Mouse (Mus musculus) heart, postnatal 0 days (tissue): ENCODE measurements at regions not wholly inside any gene's neighbourhood (a gene's known extent, or its start where the extent isn't known, plus 50 kb on each side); places are given as distances from the start of the nearest gene placed in this dataset.

Source experiments
- ATAC-seq: fragments of 200-750 bp; cut with Nextera tagmentation; 2 replicates; pipeline ENCODE4 v1.8.0; 2017; ENCODE audit warnings: low read depth, moderate number of reproducible peaks, moderate library complexity; ENCODE audit not compliant: insufficient read depth
- DNase-seq: peaks from one replicate; pipeline ENCODE4 v3.0.0-alpha.2; 2016; ENCODE audit warnings: low spot score
- H3K27ac ChIP-seq: fragments of 300-500 bp; sonication (generic); 2 replicates; pipeline ENCODE4 v1.5.1; 2014; ENCODE audit warnings: low read depth, mild to moderate bottlenecking
- H3K27me3 ChIP-seq: fragments of 300-500 bp; sonication (generic); 2 replicates; pipeline ENCODE4 v1.6.1; 2014; ENCODE audit warnings: low read length, mixed read lengths; ENCODE audit not compliant: control insufficient read depth, insufficient read depth
- H3K36me3 ChIP-seq: fragments of 300-500 bp; sonication (generic); replicated peaks from 2 replicates; pipeline ENCODE4 v1.6.1; 2014; ENCODE audit warnings: low read length, mixed read lengths; ENCODE audit not compliant: control insufficient read depth, insufficient read depth
- H3K4me1 ChIP-seq: fragments of 300-500 bp; sonication (generic); 2 replicates; pipeline ENCODE4 v1.6.1; 2014; ENCODE audit warnings: antibody characterized with exemption; ENCODE audit not compliant: control insufficient read depth, insufficient read depth
- H3K4me2 ChIP-seq: fragments of 300-500 bp; sonication (generic); 2 replicates; pipeline ENCODE4 v1.6.1; 2014; ENCODE audit warnings: low read depth, mild to moderate bottlenecking, low read length, moderate library complexity
- H3K4me3 ChIP-seq: fragments of 300-500 bp; sonication (generic); 2 replicates; pipeline ENCODE4 v1.5.1; 2014; ENCODE audit warnings: low read depth, low read length
- H3K9ac ChIP-seq: fragments of 300-500 bp; sonication (generic); replicated peaks from 2 replicates; pipeline ENCODE4 v1.6.1; 2014; ENCODE audit warnings: low read depth, low read length, mixed read lengths
- H3K9me3 ChIP-seq: fragments of 300-500 bp; sonication (generic); replicated peaks from 2 replicates; pipeline ENCODE4 v1.6.1; 2016; ENCODE audit warnings: low read length; ENCODE audit not compliant: control insufficient read depth
- CTCF ChIP-seq: IDR thresholded peaks from 2 replicates; pipeline ENCODE4 v1.5.1; 2016; ENCODE audit warnings: antibody characterized with exemption, control low read depth, low read depth
- EP300 ChIP-seq: IDR thresholded peaks from 2 replicates; pipeline ENCODE4 v1.6.1; 2016; ENCODE audit warnings: antibody characterized with exemption, low read depth
- WGBS: fragments of 180-500 bp; shearing (Covaris S2); extraction: QIAGEN DNeasy Blood & Tissue Kit; methylation state at CpG from one replicate; pipeline ENCODE4 v1.1.7; 2014; 5-methylcytosine and 5-hydroxymethylcytosine counted together

DNA sequence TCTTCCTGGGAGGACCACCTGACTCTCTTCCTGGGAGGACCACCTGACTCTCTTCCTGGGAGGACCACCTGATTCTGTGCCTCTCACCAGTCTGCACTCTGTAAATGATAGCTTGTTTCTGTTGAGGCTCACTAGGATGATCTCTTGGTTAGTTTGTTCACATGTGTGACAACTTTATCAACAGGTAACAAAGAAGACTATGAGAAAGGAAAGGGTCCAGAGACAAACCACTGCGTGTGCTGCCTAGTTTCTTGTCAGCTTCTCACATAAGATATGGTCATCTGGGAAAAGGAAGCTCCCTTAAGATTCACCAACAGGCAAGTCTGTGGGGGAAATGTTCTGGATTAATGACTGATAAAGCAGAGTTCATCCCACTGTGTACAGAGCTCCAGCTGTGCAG, 825.5 kb upstream of the 2610301B20Rik start:
- no peaks in the 10 kb centered on the region for H3K27me3 ChIP-seq
- no peak overlapping the region for H3K4me2 ChIP-seq
- H3K27ac ChIP-seq: no peak overlapping the region
- H3K9me3 ChIP-seq: no peaks in the 10 kb centered on the region
- H3K36me3 ChIP-seq: no peaks in the 10 kb centered on the region
- no peak overlapping the region for H3K4me3 ChIP-seq
- H3K9ac ChIP-seq: no peak overlapping the region
- DNase-seq: no peak
- H3K4me1 ChIP-seq: no peaks in the 10 kb centered on the region
- TF ChIP-seq CTCF (no peak), EP300 (no peak)
- WGBS: 57% methylated on average over 1 of the region's 1 CpGs
- no peak for ATAC-seq

- Histone ChIP-seq H3K9ac (no peak overlapping the region), H3K27me3 (no peaks in the 10 kb centered on the region), H3K4me3 (no peak overlapping the region), H3K4me1 (no peaks in the 10 kb centered on the region), H3K27ac (no peak overlapping the region), H3K4me2 (no peak overlapping the region), H3K36me3 (no peaks in the 10 kb centered on the region), H3K9me3 (no peaks in the 10 kb centered on the region)
- DNase-seq (no peak), ATAC-seq (no peak)
- TF ChIP-seq EP300 (no peak), CTCF (no peak)
- WGBS: 59% methylated on average over 4 of the region's 4 CpGs
Observed at GRCm38 (mm10) chr4:10049411-10049810, 824.9 kb upstream of the 2610301B20Rik start.

GRCm38 (mm10) chr4:10051296-10052267, 822.7 kb upstream of the 2610301B20Rik start:
- H3K4me1 ChIP-seq: no peaks in the 10 kb centered on the region
- no peaks in the 10 kb centered on the region for H3K27me3 ChIP-seq
- H3K4me2 ChIP-seq: no peak overlapping the region
- no peak overlapping the region for H3K9ac ChIP-seq
- H3K27ac ChIP-seq: no peak overlapping the region
- TF ChIP-seq CTCF (no peak), EP300 (no peak)
- H3K36me3 ChIP-seq: no peaks in the 10 kb centered on the region
- no peak for ATAC-seq
- H3K4me3 ChIP-seq: no peak overlapping the region
- DNase-seq: no peak
- WGBS: 47% methylated on average over 5 of the region's 5 CpGs
- H3K9me3 ChIP-seq: no peaks in the 10 kb centered on the region

GRCm38 (mm10) chr4:10052869-10053268, 821.4 kb upstream of the 2610301B20Rik start:
- DNase-seq (no peak), ATAC-seq (no peak)
- Histone ChIP-seq H3K4me2 (no peak overlapping the region), H3K4me3 (no peak overlapping the region), H3K9me3 (no peaks in the 10 kb centered on the region), H3K27ac (no peak overlapping the region), H3K27me3 (no peaks in the 10 kb centered on the region), H3K9ac (no peak overlapping the region), H3K36me3 (no peaks in the 10 kb centered on the region), H3K4me1 (no peaks in the 10 kb centered on the region)
- no peak for TF ChIP-seq EP300
- no peak for TF ChIP-seq CTCF

DNA sequence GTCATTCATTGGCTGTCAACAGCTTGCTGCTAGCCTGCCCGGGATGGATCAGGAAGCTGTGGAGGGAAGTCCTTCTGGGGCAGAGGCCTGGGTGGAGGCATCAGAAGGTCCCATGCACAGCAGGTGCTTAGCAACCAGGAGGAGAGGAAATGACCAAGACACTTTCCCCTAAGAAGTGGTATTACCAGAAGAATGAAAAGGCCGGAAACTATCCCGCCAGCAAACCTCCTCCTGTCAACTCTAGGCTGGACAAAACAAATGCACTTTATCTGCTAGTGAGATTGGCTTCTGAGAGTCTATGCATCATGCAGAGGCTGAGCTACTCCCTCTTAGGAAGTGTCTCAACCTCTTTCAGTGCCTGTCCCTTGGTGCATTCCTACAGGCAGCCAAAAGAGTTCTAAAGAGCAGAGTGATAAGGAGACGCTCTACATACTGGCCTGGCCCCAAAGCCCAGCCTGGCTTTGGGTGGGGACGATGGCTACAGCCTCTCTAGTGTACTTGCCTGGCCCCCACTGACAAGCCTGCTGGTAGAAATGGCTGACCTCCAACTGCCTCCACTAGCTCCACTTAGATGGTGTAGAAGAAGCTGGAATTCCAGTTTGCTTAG, 801.7 kb upstream of the 2610301B20Rik start:
- Histone ChIP-seq H3K27me3 (no peaks in the 10 kb centered on the region), H3K27ac (no peak overlapping the region), H3K4me3 (no peak overlapping the region), H3K9me3 (no peaks in the 10 kb centered on the region), H3K4me1 (peaks cover 8% of the 10 kb centered on the region), H3K9ac (no peak overlapping the region), H3K36me3 (no peaks in the 10 kb centered on the region), H3K4me2 (no peak overlapping the region)
- peak; percentile 47 for DNase-seq
- ATAC-seq: peak; percentile 67
- WGBS: 9% methylated on average over 5 of the region's 5 CpGs
- TF ChIP-seq CTCF: no peak
- no peak for TF ChIP-seq EP300
